Mouse (Mus musculus): ENCODE results near the gene Cyp4a30b.
"Not testable (repeated sequence)": the region's sequence is repeated elsewhere in the genome, so short reads cannot be mapped to it uniquely, and the experiment has no call there.

- TF ChIP-seq EP300, CTCF (IDR thresholded peaks at IDR 0.05; ENCODE audit: low read depth): not testable (repeated sequence)
Measured at GRCm38 (mm10) chr4:115473585-115473984, 21.2 kb downstream of the Cyp4a30b start.
